Mouse (Mus musculus) cerebellum, adult (tissue): ENCODE measurements at regions not wholly inside any gene's neighbourhood (a gene's known extent, or its start where the extent isn't known, plus 50 kb on each side); places are given as distances from the start of the nearest gene placed in this dataset.

Experiments
- ATAC-seq: cut with Nextera tagmentation; 2 replicates; pipeline ENCODE4 v1.9.2; 2017; ENCODE audit warnings: mild to moderate bottlenecking, moderate library complexity, mixed read lengths; ENCODE audit not compliant: insufficient number of reproducible peaks, low FRiP score, low TSS enrichment

GRCm38 (mm10) chr12:12528478-12528981, 266.6 kb downstream of the Fam49a start:
- ATAC-seq, result no peak

GRCm38 (mm10) chr12:12527766-12528477, 266.0 kb downstream of the Fam49a start:
- ATAC-seq, result no peak

GRCm38 (mm10) chr12:12527366-12527765, 265.4 kb downstream of the Fam49a start:
- no peak for ATAC-seq

DNA sequence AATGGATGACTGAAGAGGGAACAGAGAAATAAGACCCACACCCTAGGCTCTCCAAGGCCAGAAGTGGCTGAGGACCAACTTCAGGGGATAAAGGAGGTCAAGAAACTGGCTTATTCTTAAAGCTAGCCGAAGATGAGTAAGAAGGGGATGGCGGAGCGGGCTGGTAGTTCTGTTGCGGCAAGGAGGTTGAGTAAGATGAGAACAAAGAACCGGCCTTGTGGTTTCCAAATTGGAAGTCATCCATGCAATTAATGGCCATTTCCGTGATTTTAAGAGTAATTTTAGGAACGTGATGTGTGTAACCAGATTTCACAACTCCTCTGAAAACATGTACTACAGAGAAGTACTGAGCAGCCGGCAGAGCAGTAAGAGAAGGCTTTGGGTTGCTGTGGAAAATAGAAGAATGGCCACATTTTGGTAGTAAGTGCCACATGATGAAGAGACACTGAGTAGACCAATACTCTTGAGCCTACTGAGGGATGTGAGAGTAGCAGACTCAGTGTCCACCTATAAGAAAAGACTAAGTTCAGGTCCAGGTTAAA, 258.4 kb downstream of the Fam49a start:
- no peak for ATAC-seq

DNA sequence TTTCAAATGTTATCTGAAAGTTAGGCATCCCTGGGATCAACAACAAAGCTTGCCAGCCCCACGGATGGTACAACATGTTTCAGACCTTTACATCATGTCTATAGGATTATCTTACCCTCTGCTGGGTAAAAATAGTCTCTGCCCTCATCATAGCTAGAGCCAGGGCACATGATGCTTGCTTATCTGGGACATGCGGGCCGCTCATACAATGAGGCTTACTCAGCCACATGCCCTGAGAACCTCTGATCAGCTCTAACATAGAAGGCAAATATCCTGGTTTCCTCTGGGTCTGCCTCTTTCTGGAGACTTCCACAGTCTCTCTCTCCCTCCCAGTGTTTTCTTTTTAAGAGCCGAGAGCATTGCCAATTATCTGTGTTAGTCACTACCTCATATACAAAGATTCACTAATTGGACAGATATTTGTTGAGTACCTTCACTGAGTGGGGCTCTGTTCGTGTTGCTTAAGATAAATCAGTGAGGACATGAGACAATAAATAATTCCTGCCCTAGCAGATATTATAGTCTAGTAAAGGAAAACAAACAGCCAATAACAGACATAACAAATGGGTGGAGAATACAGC, 256.6 kb downstream of the Fam49a start:
- no peak for ATAC-seq

DNA sequence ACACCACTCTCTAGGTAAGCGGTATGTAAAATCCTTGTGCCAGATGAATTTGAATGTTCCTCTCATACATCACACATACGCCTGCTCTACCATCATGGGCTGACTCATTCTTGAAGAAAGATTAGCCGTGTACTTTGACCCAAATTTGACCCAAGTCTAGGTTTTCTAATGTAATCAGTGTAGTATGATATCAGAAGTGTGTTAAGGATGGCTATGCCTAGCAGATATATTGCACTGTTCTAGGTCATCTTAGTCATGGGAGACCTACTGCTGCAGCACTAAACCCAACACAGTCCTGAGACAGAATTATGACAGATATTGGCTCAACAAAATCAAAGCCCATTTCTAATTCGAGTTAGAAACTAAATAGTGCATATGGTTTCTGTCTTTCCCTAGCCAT, 255.1 kb downstream of the Fam49a start:
- no peak for ATAC-seq

DNA sequence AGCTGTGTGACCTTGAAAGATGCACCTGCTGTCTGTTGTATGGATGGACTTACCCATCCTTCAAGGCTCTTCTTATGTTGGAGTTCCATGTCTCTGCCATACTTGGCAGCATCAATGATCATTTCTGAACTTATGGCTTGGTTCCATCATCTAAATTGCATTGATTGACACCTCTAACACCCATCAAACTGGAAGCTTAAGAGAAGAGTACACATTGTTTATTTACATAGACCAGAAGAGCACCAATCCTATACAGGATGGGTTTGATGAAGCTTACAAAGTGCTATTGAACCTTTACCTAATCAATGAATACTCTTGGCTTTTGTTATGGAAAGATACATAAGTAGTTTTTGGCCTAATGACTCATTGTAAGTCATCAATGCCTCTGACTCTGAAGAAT, 248.8 kb downstream of the Fam49a start:
- ATAC-seq, result no peak

DNA sequence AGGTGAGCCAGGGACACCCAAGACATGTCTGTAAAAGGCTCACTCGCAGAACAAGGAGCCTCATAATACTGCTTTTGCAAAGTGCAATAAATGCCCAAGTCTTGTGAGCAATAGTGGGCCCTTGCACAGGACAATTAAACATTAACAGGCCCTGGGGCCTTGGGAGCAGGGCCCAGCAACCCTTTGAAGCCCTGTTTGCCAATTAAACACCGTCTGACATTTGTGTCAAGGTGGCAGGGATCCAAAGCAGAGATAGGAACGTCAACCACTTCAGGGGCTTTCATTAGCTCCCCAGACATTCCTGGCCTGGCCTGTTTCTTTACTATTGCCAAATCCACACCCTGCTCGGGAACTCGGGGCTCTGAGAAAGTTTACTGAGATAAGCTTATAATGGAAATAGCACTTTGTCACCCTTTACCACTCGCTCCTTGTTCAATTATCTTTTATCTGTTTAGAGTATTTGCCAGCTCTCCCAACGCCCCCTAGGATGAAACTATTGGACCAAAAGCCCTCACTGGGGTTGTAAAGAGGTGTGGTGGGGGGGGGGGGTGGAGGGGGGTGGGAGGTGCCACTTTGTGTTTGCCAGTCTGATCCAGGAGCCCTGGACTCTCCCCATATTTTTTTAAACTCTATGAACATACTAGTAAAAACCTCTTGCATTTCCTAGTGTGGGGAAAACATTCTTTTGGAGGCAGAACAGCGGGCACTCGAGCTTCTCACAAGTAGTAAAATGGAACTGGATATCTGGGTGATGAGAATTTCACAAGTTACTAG, 247.4 kb downstream of the Fam49a start:
- no peak for ATAC-seq

DNA sequence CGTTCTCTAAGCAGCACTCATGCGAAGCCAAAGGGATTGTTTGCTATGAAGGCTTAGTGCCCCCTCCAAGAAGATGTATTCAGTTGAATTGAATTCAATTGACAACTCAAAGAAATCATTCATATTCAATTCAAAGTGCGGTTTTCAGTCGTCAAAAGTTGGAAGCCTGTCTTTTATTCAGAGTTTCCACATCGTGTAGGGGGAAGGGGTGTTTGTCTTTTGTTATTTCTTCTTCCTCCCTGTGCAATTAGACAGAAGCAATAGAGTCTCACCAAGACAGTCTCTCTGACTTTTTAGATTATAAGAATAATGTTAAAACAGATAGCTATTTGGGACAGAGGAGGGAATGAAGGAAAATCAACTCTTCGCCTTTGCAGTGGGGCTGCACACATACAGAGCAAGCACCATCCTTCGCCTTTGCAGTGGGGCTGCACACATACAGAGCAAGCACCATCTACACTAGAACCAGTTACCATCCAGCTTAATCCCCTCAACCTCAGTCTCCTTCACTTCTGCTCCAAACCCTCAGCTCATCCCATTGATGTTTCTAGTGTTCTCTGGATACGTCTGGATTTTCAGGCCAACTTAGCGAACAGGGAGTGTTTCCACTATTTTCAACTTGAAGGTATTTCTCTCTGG, 246.7 kb downstream of the Fam49a start:
- ATAC-seq, result no peak

DNA sequence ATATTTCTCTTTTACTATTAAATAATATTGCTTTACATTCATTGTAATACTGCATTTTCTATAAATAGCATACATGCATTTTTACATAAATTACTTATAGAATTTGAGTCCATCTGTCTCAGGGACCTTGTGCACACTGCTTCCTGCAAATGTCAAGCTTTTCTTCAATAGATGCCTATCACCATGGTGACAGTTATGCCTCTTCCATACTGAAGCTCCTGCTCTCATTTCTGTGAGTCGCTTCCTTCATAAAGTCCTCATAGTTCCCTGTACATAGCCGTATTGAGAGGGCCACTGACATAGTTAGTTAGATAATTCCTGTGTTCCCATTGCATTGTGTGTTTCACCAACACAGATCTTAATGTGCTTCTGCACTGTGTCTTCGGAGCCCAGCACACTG, 244.7 kb downstream of the Fam49a start:
- ATAC-seq, result no peak

- no peak for ATAC-seq
Observed at GRCm38 (mm10) chr12:12505590-12505989, 243.7 kb downstream of the Fam49a start.

DNA sequence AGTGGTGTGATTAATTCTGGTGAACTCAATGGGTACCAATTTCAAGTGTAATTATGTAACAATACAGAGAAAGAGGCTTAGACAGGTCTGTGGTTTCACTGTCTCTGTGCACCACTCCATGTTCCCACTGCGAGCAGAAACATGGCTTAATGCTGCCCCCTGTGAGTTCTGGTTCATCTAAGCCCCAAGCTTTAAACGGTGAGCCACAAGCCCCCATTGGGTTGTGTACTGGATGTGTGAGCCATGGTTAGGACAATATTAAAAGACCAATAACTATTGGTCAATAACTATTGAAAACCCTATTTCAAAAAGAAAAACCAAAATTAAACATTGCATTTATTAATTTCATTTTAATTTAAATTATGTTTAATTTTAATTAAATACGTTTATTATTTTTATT, 238.0 kb downstream of the Fam49a start:
- no peak for ATAC-seq

DNA sequence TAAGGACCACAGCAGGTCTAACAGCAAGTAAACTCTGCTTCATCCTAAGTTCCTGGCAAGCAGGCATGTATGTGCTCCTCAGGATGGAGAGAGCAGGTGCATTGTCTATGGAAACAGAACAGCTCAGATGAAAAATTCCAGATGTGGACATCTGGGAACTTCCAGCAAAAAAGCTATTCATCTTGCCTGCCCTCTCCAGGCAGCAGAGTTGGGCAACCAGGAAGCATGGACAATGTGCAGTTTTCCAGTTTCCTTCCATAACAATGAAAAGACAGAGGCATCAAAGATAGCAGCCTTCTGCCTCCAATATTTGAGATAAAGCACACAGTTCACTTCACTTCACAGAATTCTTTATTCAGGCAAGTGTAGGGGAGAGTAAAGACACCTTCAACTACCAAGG, 236.7 kb downstream of the Fam49a start:
- ATAC-seq, result no peak

GRCm38 (mm10) chr12:12497277-12497841, 235.4 kb downstream of the Fam49a start:
- no peak for ATAC-seq

DNA sequence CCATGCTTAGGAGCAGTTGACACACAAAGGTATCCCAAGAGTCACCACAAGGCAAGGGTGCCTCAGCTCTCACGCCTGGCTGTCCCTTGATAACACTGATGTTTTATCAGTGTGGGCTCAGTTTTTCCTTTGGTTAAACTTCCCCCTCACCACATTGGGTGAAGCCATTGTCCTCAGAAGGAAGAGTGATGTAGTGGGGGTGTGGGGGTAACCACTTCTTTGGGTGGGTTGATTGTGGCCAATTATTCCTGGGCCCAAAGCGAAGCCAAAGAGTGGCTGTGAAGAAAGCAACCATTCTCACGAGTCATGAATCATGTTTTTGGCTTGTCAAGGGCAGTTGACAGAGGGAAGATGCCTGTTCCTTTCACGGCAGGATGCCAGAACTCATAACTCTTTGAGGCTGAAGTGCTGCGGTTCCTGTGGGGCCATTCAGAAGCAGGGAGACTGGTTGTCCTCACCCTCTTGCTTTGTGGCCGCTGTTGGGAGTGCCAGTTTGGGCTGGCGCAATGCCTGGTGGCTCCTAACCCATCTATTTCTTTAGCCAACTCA, 234.7 kb downstream of the Fam49a start:
- ATAC-seq, result no peak

DNA sequence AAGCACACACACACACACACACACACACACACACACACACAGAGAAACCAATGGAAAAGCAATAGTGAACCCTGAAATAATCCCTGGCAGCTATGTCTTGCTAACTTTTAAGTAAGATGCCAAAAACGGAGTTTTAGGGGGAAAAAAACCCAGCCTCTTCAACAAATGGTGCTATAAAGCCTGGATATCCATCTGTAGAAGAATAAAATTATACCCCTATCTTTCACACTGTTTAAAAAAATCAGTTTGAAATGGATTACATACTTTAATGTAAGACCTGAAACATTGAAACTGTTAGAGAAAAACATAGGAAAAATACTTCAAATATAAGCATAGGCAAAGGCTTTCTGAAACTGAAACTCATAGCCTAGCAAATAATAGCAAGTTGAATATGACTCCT, 228.2 kb downstream of the Fam49a start:
- ATAC-seq, result no peak

DNA sequence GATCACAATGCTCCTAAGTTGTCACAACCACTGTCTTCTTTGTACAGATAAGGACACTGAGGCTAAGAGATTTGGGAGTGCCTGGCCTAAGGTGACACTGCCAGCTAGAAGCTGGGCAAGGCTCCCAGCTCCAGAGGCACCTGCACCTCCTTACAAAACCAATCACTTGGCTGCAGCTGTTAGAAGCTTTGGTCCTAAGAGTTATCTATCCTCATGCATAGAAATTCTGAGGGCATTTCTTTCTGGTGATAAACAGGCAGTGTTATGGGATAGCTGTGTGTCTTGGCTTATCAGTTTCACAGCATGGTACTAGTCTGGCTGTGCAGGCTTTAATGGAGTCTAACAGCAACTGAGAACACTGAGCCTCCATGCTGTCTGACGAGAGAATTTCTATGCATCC, 226.2 kb downstream of the Fam49a start:
- ATAC-seq, result no peak

DNA sequence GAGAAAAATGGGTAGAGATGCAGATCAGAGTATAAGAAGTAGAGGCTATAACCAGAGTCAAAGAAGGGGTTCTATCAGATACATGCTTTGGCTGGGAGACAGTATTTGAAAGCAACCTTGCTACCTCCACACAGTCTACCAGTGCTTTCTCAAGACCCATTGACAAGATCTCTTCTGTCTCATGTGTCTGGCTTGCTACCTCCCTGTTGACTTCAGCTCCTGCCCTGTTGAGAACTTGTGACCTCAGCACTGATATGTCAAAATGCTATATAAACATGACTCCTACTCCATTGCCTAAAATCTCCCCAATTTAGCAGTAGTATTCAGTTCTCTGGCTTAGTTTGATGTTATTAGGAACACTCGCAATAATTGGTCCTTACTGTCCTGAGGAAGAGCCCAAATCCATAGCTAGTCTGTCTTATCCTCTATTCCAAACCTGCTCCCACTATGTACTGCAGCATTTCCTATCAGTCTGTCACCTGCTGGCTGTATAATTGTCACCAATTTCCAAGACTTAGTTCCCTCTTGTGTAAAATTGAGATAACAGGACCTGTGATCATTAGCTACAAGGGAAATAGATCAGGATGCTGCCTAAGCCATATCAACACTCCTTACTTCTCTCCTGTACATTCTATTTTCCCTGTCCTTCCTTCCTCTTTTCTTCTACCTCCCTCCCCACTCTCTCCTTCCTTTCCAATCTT, 224.9 kb downstream of the Fam49a start:
- ATAC-seq, result no peak

DNA sequence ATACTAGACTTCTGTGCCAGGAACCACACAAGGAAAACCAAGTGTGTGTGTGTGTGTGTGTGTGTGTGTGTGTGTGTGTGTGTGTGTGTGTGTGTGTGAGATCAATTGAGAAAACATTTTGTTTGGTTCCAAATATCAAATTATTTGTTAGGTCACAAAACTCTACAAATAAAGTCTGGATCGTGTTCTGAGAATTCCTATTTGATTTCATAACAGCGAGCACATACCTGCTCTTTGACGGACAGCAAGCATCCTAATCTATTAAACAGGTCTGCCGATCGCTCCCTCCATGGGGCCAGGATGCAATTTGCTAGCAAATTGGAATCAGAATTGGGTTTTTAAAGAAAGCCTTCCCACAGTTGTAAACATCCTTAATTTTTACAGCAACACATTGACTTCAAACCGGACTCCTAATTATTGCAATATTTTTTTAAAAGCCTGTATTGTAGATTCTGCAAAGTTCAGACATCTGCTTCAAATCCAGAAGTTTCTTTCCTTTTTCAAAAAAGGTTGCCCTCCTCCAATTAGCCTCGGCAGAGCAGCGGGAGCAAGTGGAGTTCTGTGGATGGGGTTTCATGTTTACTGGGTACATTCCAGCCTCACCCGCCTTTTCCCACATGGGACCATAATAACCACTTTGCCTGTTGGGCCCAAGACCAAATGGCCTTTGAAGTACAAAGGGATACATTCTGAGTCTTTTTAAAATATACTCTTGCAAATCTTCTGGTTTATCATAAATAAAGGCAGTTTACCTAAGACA, 223.2 kb downstream of the Fam49a start:
- ATAC-seq, result no peak
